Mouse (Mus musculus) kidney, adult 2 months (tissue): Measurements from ENCODE around the gene Cpne2.

ENCODE experiments used
- CTCF ChIP-seq: fragments of 200-500 bp; conservative IDR thresholded peaks from 2 replicates; pipeline ENCODE4 v1.5.1; 2011; ENCODE audit warnings: low read depth, mild to moderate bottlenecking, control low read depth, low read length, moderate library complexity, mixed read lengths; ENCODE audit not compliant: insufficient read depth, insufficient read length
- POLR2A ChIP-seq: fragments of 200-500 bp; IDR thresholded peaks from one replicate; pipeline ENCODE4 v1.6.1; 2011; ENCODE audit warnings: low read depth, low read length, control low read depth

- TF ChIP-seq POLR2A (no peak), CTCF (no peak)
These were observed 44.8 kb upstream of the Cpne2 start for GRCm38 (mm10) chr8:94488016-94488415.
